Mouse (Mus musculus) R1 (cell line): Measurements from ENCODE around the gene Ndufa9.

Experiments
- DNase-seq: peaks from one replicate; pipeline ENCODE4 v3.0.0-alpha.2; 2018; ENCODE audit warnings: low read depth, low spot score

The Ndufa9 gene

GRCm38 (mm10) chr6:126848712-126849704 is at the start of gene Ndufa9:
Ndufa9 (minus strand) TSS chr6:126849136.
- DNase-seq: peak; percentile 94

- DNase-seq: no peak
Observed at GRCm38 (mm10) chr6:126877118-126877517, 28.2 kb upstream of the Ndufa9 start.

GRCm38 (mm10) chr6:126852881-126853280 is 3.9 kb upstream of the Ndufa9 start, which contains the start of gene Akap3:
Akap3 (plus strand) TSS chr6:126853098.
- peak; percentile 23 for DNase-seq

- DNase-seq: no peak
Observed at GRCm38 (mm10) chr6:126836628-126837027, 12.3 kb downstream of the Ndufa9 start.

GRCm38 (mm10) chr6:126823087-126823486 is 25.8 kb downstream of the Ndufa9 start:
- DNase-seq: no peak

GRCm38 (mm10) chr6:126816338-126816737 is 32.6 kb downstream of the Ndufa9 start:
- DNase-seq: no peak

GRCm38 (mm10) chr6:126815206-126815750 is 33.7 kb downstream of the Ndufa9 start:
- peak; percentile 72 for DNase-seq

- DNase-seq: no peak
Observed at GRCm38 (mm10) chr6:126811481-126811880, 37.5 kb downstream of the Ndufa9 start.

GRCm38 (mm10) chr6:126808561-126808960 is 40.4 kb downstream of the Ndufa9 start:
- no peak for DNase-seq

- peak; percentile 43 for DNase-seq
Observed at GRCm38 (mm10) chr6:126808134-126808533, 40.8 kb downstream of the Ndufa9 start.

- DNase-seq: peak; percentile 60
Observed at GRCm38 (mm10) chr6:126806783-126807182, 42.2 kb downstream of the Ndufa9 start.

GRCm38 (mm10) chr6:126802946-126803345 is 46.0 kb downstream of the Ndufa9 start:
- DNase-seq: no peak

- DNase-seq: no peak
Observed at GRCm38 (mm10) chr6:126794751-126795150, 54.2 kb downstream of the Ndufa9 start.

- peak; percentile 53 for DNase-seq
Observed at GRCm38 (mm10) chr6:126793689-126794088, 55.2 kb downstream of the Ndufa9 start.

- peak; percentile 57 for DNase-seq
Observed at GRCm38 (mm10) chr6:126791964-126792363, 57.0 kb downstream of the Ndufa9 start.

GRCm38 (mm10) chr6:126791488-126791887 is 57.4 kb downstream of the Ndufa9 start:
- DNase-seq: no peak

- no peak for DNase-seq
Observed at GRCm38 (mm10) chr6:126788863-126789262, 60.1 kb downstream of the Ndufa9 start.

GRCm38 (mm10) chr6:126784206-126784605 is 64.7 kb downstream of the Ndufa9 start:
- DNase-seq: no peak

GRCm38 (mm10) chr6:126783651-126784066 is 65.3 kb downstream of the Ndufa9 start:
- no peak for DNase-seq

GRCm38 (mm10) chr6:126783056-126783455 is 65.9 kb downstream of the Ndufa9 start:
- no peak for DNase-seq

- DNase-seq: no peak
Observed at GRCm38 (mm10) chr6:126777889-126778288, 71.0 kb downstream of the Ndufa9 start.

- DNase-seq: no peak
Observed at GRCm38 (mm10) chr6:126773873-126774272, 75.1 kb downstream of the Ndufa9 start.

- DNase-seq: no peak
Observed at GRCm38 (mm10) chr6:126772326-126772725, 76.6 kb downstream of the Ndufa9 start.
